Mouse (Mus musculus) telencephalon, adult 2 months (tissue): Measurements from ENCODE around the gene Iqsec1.

Experiments
- DNase-seq: peaks from one replicate; pipeline ENCODE4 v3.0.0-alpha.2; 2011; ENCODE audit warnings: low read depth, low spot score

Iqsec1 gene

GRCm38 (mm10) chr6:90783945-90784344 is 204.5 kb downstream of the Iqsec1 start:
- DNase-seq: no peak

- DNase-seq: no peak
Measured at GRCm38 (mm10) chr6:90783176-90783575, 205.3 kb downstream of the Iqsec1 start.

- peak; percentile 55 for DNase-seq
Measured at GRCm38 (mm10) chr6:90781921-90782770, 206.3 kb downstream of the Iqsec1 start.

- DNase-seq: no peak
Measured at GRCm38 (mm10) chr6:90780532-90780931, 208.0 kb downstream of the Iqsec1 start.

- DNase-seq: no peak
Measured at GRCm38 (mm10) chr6:90778841-90779240, 209.6 kb downstream of the Iqsec1 start.

GRCm38 (mm10) chr6:90777302-90777701 is 211.2 kb downstream of the Iqsec1 start:
- no peak for DNase-seq

GRCm38 (mm10) chr6:90775606-90776005 is 212.9 kb downstream of the Iqsec1 start:
- DNase-seq: no peak

GRCm38 (mm10) chr6:90773811-90774233 is 214.7 kb downstream of the Iqsec1 start:
- DNase-seq: no peak

DNA sequence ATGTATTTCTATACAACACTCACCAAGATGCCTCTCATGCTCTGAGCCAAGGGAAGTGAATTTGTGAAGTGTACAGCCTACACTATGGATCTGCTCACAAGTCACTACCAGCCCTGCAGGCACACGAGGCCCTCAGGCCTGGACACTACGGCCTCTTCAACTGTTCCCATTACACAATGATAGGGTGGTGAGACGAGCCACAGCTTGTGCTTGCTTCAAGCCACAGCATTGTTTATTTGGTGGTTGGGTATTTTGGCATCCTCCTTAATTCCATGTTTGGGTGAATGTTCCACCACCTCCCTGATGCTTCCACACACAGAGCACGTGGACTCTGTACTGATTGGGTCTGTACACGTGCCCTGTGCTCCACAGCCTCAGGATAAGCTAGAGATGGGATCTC is 216.4 kb downstream of the Iqsec1 start:
- DNase-seq: no peak

DNA sequence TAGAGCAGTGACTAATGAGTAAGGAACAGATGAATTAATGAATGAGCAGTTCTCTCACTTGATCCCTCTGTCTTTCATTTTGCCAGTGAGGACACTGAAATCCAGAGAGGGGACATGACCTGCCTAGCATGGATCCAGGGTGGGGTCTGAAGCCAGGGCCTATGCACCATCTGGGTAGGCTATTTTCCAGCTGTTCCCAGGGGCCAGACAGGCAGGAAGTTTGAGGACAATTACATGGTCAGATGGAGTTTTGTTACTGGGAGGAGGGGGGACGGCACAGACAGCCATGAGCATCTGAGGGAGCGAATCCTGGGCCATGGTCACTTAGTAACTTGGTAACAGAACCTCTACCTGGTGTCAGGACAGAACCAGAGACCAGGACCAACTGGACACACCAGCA is 220.0 kb downstream of the Iqsec1 start:
- DNase-seq: no peak

- no peak for DNase-seq
Measured at GRCm38 (mm10) chr6:90767874-90768273, 220.6 kb downstream of the Iqsec1 start.

DNA sequence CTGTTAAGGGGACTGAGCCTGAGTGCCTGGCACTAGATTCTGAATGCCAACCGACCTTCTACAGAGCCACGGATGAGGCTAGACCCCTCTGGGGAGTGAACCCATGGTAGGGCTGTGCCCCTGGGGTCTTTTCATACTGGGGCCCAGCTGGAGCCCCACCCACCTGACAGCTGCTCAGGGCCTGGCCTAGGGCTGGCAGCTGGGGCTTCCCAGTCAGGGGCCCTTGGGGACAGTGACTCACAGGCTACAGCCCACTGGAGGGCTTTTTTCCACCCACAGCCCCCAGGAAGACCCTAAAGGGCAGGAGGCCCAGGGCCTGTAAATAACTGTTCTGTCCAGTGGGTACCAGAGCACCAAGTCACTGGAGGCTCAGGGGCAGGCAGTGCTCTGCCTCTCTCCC is 223.7 kb downstream of the Iqsec1 start:
- DNase-seq: no peak

GRCm38 (mm10) chr6:90763959-90764591 is 224.4 kb downstream of the Iqsec1 start:
- DNase-seq: no peak

GRCm38 (mm10) chr6:90763295-90763694 is 225.2 kb downstream of the Iqsec1 start:
- DNase-seq: no peak

- DNase-seq: no peak
Measured at GRCm38 (mm10) chr6:90762120-90762736, 226.3 kb downstream of the Iqsec1 start.

- no peak for DNase-seq
Measured at GRCm38 (mm10) chr6:90761301-90762056, 227.0 kb downstream of the Iqsec1 start.

GRCm38 (mm10) chr6:90760886-90761285 is 227.6 kb downstream of the Iqsec1 start:
- no peak for DNase-seq

DNA sequence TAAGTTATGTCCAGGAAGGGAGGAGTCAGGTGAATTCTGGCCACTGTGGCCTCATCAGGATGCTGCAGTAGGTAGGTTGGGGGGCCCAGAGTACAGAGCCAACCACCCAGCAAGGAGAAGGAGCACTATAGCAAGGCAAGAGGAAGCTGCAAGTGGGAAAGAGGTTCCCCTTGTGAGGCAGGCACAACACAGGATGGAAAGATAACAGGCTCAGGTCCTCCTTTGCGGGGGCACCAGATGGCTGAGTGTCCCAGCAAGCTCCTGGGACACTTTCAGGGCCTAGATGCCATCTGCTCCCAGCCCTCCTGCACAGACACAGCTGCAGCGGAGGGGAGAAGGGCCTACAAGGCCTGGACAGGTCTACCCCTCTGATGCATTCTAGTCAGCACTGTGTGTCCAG is 228.7 kb downstream of the Iqsec1 start:
- no peak for DNase-seq

DNA sequence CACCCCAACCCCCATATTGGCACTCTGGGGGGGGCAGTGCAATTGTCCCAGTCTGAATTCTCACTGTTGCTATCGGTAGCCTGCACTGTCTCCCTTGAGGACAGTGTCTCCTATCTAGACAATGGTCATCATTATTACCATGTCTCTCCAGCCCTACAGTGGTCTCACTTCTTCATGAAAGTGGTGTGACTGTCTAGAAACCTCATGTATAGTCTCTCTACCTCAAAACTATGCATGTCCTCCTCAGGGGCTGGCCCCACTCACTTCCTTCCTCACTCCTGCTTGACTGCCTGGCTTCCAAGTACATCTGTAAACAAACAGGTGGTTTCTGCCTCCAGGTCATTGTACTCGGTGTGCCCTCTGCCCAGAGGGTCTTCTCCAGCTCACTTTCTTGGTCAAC is 230.3 kb downstream of the Iqsec1 start:
- DNase-seq: no peak

- no peak for DNase-seq
Measured at GRCm38 (mm10) chr6:90757427-90757883, 231.0 kb downstream of the Iqsec1 start.

- DNase-seq: no peak
Measured at GRCm38 (mm10) chr6:90756561-90756960, 231.9 kb downstream of the Iqsec1 start.

- DNase-seq: no peak
Measured at GRCm38 (mm10) chr6:90755613-90755941, 232.9 kb downstream of the Iqsec1 start.
